Mouse (Mus musculus) left cerebral cortex, adult 18-20 months (tissue): Measurements from ENCODE around the gene Bfsp1. TPM values are rescaled to one million over a fixed set of nuclear protein-coding genes. Genes with fewer than 3 reads are reported as not detected.
A peak's percentile ranks its signal among the peaks of the same experiment; 100 is the strongest.

Source experiments
- DNase-seq, 2 experiments: peaks; one replicate each; pipeline ENCODE4 v3.0.0; 2021 to 2022; ENCODE audit warnings: low spot score in 2 of 2, mixed read lengths in 1 of 2
- long read RNA-seq, 2 experiments: library from polyadenylated mRNA; stranded (forward); transcript quantifications; one replicate each; pipeline ENCODE4 v2.0.0; 2021
- total RNA-seq, 2 experiments: library from RNA; stranded (reverse); gene quantifications; 2 replicates each; pipeline ENCODE4 v1.2.3; 2021

Bfsp1 gene
- total RNA-seq, result 1 to 10 TPM in 1 of 2 experiments, under 1 TPM in 1; 0.74 to 1.0 TPM
- long read RNA-seq, experiment 1, partial matches to known transcripts, result 0 of 1 reads
- long read RNA-seq, experiment 1, other reads (novel, unspliced or antisense), result 0 of 1 reads
- long read RNA-seq, experiment 2, partial matches to known transcripts, result 0 of 1 reads
- long read RNA-seq, experiment 2, other reads (novel, unspliced or antisense), result 1 of 1 reads

DNA sequence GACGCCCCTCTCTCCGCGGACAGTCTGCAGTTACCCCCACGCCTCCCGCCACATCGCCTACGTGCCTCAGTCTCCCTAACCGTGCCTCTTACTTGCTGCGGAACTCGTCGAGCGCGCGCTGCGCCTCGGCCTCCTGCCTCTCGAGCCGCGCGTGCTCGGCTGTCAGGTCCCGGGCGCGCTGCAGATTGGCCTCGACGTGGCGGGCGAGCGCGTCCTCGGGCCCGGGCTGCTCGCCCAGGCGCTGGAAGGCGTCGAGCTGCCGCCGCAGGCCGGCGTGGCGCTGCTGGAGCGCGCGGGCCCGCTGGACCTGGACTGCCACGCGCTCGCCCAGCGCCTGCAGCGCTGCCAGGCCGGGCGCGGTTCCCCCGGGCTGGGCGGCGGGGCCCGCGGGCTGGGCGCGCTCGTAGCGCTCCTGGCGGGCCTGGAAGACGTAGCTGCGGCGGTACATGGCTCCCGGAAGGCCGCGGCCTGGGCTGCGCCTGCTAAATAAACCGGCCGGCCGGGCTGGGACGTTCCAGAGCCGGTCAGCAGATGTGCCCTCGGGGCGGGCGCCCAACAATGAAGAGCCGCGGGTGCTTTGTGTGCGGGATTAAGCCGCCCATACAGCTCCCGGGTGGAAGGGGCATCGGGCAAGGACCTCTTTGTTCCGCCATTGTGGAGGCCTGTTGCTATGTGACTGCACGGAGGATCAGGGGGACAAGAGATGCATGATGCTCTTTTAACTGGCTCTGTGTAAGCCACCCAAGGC lies at the start of gene Bfsp1:
Gene Bfsp1, minus strand, starts transcription at position 690 of the 748 bp plus-strand sequence.
- peak in 1 of 2 experiments; percentile 15 for DNase-seq

- no peak for DNase-seq
Observed at GRCm38 (mm10) chr2:143912199-143912598, 49.2 kb upstream of the Bfsp1 start.

DNA sequence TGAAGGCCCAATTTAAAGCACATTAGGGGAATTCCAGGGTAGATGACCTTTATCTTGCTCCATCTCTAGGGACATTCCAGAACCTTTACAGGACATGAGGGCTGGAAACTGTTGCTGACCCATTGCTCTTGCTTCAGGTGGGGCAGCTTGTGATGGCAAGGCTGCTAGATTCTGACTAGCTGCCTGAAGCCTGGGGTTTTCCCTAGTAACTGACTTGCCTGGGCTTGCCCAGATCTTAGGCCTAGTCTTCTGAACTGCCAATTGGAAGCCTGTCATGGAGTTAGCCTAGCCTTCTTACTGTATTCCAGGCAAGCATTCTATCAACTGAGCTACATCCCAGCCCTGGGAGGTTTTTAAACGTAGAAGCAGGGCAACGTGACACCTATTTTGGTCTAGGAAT lies 46.3 kb upstream of the Bfsp1 start:
- DNase-seq, result no peak

DNA sequence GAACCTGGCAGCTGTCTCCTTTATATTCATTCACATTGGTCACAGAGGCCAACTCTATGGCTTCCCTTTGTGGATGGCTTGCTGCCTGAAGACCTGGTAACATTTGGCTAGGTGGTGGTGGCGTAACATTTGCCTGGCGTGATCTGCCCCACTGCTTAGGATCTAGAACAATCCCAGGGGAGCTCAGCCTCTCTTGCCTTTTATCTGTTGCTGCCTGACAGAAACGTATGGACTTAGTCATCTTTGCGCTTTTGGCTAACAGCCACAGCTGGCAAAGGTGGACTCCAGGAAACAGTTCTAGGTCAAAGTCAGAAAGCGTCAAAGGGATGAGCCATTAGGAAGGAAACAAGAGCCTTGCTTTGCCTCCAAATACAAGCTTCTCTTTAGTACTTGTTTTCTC lies 41.9 kb upstream of the Bfsp1 start:
- DNase-seq, result no peak

DNA sequence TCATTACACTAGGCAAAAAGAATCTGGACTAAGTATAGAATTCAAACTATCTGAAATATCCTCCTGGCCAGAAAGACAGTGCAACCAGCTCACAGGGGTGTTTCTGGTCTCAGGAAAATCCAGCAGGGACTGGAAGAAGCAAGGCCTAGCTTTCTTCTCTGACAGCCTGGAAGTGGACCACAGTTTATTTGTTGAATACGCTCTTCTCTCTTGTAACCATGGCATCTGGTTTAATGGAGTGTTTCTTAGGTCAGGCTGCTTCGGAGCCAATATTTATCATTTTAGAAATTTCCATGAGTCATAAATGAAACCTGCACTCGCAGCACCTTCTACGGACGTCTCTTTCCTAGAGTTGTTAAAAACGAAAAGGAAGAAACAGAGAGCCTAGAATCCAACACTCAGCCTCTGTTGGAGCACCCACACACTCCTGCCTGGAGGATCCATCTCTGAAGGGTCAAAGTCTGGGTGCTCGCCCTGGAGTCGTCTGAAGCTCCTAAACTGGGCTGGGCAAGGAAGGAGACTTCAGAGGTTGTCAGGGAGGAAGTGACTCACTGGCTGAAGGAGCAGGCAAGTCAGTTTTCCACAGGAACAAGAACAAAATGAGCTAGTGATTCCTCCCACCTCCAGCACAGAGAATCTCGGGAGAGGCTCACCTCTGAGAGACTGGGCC lies 40.5 kb upstream of the Bfsp1 start:
- DNase-seq, result no peak

- DNase-seq, result no peak
Observed at GRCm38 (mm10) chr2:143900821-143901351, 37.9 kb upstream of the Bfsp1 start.

DNA sequence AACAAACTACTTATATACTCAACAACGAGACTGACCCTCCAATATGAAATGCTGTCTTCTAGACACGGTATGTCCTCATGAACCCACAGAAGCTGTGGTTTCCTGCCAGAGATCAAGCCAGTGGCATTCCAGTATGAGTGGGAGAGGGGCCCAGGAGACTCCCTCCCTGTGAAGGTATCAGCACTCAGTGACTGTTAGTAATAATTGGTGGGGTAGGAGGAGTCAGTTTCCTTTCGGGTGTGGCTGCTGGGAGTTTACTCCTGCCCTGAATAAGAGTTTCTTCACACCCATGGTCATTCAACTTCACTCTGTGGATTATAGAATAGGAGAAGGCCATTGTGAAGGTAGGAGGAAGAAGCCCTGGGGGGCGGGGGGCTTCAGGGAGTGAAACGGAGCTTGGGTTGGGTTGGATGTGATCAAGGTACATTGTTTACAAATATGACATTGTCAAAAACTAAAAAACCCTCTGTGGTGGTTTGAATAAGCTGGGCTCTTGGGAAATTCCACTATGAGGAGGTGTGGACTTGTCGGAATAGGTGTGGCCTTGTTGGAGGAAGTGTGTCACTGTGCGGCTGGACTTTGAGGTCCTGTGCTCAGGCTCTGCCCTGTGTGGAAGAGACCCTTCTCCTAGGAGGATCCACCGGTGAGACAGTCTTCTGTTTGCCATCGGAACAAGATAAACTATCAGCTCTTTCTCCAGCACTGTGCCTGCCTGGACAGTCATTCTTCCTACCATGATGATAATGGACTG lies 36.7 kb upstream of the Bfsp1 start:
- no peak for DNase-seq

GRCm38 (mm10) chr2:143891302-143892048 lies 28.5 kb upstream of the Bfsp1 start:
- no peak for DNase-seq

DNA sequence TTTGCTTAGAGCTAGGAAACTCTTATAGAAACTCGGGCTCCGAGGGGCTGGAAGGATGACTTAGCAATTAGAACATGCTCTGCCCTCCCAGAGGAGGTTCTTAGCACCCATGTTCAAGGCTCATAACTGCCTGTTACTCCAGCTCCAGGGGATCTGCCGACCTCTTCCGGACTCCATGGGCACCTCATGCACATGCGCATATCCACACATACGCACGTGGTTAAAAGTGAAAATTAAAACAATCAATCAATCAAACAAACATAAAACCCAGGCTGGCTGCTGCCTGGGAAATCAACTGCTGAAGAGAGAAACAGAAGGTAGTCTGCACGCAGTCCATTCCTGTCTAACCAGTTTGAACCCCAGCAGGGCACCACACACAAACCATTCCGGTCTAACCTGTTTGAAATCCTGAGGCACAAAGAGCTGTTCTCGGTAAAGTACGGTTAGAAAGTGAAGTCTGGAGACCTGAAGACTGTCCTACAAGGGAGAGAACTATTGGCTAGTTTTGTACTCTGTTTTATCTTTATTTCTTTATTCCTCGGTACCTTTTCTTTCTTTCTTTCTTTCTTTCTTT lies 27.0 kb upstream of the Bfsp1 start:
- no peak for DNase-seq

GRCm38 (mm10) chr2:143889131-143889859 lies 26.3 kb upstream of the Bfsp1 start:
- no peak for DNase-seq

- no peak for DNase-seq
Observed at GRCm38 (mm10) chr2:143882606-143883288, 19.8 kb upstream of the Bfsp1 start.

DNA sequence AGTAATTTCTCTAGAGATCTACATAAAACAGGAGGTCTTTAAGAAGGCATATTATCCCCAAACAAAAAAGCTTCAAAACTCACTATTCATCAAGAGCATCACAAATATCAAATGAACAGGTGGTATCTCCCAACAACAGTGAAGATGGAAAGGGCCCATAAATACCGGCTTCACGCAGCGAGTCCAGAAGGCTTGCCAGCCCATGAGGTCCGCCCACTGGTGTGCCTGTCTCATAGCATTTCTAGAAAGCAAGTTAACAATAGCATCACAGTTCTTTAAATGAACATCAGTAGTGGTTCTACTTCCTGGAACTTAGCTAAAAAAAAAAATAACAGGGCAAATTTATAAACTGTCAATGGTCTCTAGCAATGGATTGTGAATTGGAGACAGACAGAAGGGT lies 19.0 kb upstream of the Bfsp1 start:
- DNase-seq, result peak; percentile 42 to 51

DNA sequence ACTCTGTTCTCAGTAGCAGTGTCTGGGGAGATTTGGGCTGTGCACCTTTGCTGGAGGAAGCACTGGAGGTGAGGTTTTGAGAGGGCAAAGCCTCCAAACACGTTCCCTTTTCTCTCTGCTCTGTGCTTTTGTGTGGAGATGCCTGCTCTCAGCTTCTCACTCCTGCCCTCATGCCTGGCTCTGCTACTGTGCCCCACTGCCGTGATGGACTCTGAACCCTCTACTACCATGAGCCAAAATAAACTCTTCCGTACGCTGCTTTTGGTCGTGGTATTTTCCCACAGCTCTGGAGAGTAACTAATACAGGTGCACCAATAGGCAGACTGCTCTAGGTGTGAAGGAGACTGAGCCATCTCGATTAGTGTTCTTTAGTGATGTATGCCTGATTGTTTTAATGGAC lies 16.3 kb upstream of the Bfsp1 start:
- DNase-seq, result no peak

DNA sequence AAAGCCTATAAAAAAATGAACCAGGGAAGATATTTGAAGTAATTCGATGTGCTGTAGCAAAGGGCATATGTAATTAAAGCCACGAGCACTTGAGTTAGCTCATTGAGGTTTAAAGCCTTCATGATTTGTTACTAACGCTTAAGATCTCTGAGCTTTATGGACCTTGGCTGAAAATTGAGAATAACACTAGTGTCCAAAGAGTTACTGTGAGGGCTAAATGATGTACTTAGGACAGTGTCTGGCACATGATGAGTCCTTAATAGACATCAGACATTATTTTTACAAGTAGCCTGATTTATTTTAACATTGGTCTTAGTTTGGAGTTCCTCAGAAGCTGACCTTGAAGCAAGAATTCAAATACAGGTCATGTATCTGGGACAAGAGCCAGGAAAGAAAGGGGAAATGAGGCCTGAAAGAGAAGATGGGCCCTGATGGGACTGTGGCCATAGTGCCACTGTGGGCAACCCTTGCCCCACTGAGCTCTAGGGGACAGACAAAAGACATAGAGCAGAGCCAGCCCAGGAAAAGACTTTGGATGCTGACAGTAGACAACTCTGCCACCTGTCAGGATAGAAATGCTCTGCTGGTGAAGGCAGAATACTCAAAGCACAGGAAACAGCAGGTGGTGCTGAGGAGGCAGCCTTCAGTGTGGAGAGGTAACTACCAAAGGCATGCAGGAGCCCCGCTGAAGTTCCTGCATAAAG lies 14.1 kb upstream of the Bfsp1 start:
- no peak for DNase-seq

GRCm38 (mm10) chr2:143876026-143876425 lies 13.1 kb upstream of the Bfsp1 start:
- no peak for DNase-seq

DNA sequence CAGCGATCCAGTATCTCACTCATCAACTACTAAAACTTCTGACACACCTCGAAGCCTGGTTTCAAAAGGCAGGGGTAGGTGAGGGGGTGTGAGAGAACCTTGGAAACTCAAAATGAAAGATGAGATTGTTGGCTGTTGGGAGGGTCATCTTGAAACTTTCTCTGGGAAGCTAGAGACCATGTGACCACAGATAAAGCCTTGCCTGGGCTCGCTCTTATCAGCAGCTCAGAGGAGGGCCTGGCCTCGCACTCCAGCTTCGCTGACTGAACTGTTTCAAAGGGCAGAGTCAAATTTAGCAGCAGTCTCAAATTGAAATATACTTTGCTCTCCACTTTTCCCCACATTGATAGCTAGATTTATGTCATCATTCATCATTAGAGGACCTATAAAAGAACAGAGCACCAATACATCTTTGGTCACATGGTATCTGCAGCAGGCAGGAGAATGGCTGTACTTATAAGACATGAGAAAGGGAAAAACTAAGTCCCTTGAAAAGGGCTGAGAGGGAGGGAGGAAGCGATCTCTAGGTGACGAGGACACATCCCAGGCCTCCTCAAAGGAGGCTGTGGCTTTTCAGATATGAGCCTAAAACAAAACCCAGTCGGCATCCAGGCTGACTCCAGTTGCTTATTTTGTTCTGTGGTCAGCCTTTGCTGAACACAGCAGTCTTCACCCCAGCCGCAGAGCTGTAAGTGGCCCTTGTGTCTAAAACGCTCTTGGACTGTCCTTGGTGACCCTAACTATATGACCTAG lies 8.1 kb upstream of the Bfsp1 start:
- DNase-seq, result no peak

- peak; percentile 78 to 85 for DNase-seq
Observed at GRCm38 (mm10) chr2:143867326-143867725, 4.4 kb upstream of the Bfsp1 start.

DNA sequence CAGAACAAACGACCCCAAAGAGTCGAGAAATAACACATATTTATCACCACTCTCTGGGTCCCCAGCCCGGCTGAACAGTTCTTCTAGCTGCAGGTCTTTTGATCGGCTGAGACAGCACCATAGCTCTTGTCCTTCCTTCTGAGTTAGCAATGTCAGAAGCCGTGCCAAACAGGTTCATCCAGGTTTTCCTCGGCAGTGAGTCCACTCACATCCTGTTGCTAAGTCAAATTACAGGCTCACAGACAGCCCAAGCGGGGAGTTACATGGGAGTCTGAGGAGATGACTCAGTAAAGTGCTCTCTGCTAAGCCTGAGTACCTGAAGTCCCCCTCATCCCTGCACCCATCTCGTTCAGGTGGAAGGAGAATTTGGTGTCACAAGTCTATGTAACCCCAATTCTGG lies 1.6 kb upstream of the Bfsp1 start:
- DNase-seq, result no peak
